ENCODE assay signal across 24 mouse cellular contexts in the genomic region with DNA sequence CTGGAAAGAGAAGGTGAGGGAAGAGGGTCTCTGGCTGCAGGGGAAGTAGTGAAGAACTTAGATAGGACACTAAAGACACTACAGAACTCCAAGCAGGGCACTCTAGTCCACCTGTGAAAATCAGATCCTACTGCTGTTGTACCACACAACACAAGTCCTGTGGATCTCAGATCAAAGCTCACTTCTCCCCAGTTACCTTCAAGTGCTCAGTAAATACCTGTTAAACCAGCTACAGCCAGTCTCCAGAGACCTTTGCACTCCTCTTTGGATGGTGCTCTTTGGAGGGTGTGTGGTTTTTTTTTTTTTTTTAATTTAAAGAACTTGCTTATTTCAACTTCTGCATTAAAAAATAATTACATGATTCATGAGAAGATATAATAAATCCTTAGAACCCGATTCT. TPM values are rescaled to one million over a fixed set of nuclear protein-coding genes. Genes with fewer than 3 reads are reported as not detected.
A peak's percentile ranks its signal among the peaks of the same experiment; 100 is the strongest.
DNase-seq lines count a peak whose midpoint lies in the region; ATAC-seq and TF ChIP-seq lines count a peak whose summit lies in the region.
"Had no signal": no experiment of that assay in that cellular context is flagged by ENCODE, and none has a peak within 500 bp of the region (broad histone marks: within the 10 kb centered on the region; RNA-seq: fewer than 3 reads in every experiment).

No protein-coding gene starts in this region.

- TF ChIP-seq CTCF in kidney, adult 2 months (conservative IDR thresholded peaks at IDR 0.05; ENCODE audit: insufficient read depth, insufficient read length, low read depth, low read length) = no peak

- no peak for ATAC-seq in kidney, embryonic 14.5 days (ENCODE audit: low FRiP score, low TSS enrichment)
- ATAC-seq in intestine, embryonic 16.5 days = peak; percentile 82
- no peak for ATAC-seq in inflammation-experienced regulatory T-cells, adult 6 months
- ATAC-seq: forebrain, embryonic 14.5 days; forebrain, postnatal 0 days; Patski had no signal

- no peaks in the 10 kb centered on the region for H3K27me3 ChIP-seq in kidney, adult 2 months (replicated peaks; ENCODE audit: control insufficient read depth, insufficient read depth, low read length)
- H3K27me3 ChIP-seq in kidney, embryonic 14.5 days (ENCODE audit: control insufficient read depth, insufficient read depth, low read length) = no peaks in the 10 kb centered on the region
- no peaks in the 10 kb centered on the region for H3K27me3 ChIP-seq in intestine, embryonic 16.5 days (replicated peaks; ENCODE audit: control insufficient read depth, insufficient read depth, low read length)
- H3K27me3 ChIP-seq: CH12.LX; embryonic facial prominence, embryonic 15.5 days; hindbrain, embryonic 15.5 days; Patski had no signal

- peak; percentile 43 for DNase-seq in kidney, adult 2 months
- DNase-seq in kidney, postnatal 10 days = peak; percentile 20
- DNase-seq in kidney, postnatal 14 days = no peak
- DNase-seq: adrenal gland, postnatal 10 days; adrenal gland, postnatal 36 days; B cell, adult 2 months; cerebellum, adult 18-20 months; cerebellum, adult 9-10 months; cerebellum, postnatal 14 days; forebrain, postnatal 0 days; gastrocnemius, adult 2 months; gastrocnemius, postnatal 14 days had no signal

- H3K36me3 ChIP-seq in kidney, adult 2 months (ENCODE audit: control insufficient read depth, insufficient read depth, low read length) = no peaks in the 10 kb centered on the region
- H3K36me3 ChIP-seq in kidney, embryonic 14.5 days (ENCODE audit: control insufficient read depth, insufficient read depth, low read length) = no peaks in the 10 kb centered on the region
- H3K36me3 ChIP-seq in intestine, embryonic 16.5 days (ENCODE audit: control insufficient read depth, insufficient read depth, low read length) = no peaks in the 10 kb centered on the region
- H3K36me3 ChIP-seq: embryonic facial prominence, embryonic 12.5 days; embryonic facial prominence, embryonic 15.5 days; G1E; hindbrain, embryonic 12.5 days; hindbrain, embryonic 15.5 days had no signal

- no peak overlapping the region for H3K4me2 ChIP-seq in kidney, embryonic 14.5 days (replicated peaks; ENCODE audit: low read depth, low read length)
- peak overlapping the region; percentile 4; the same call in 1 of the 2 replicates for H3K4me2 ChIP-seq in intestine, embryonic 16.5 days (ENCODE audit: low read depth, low read length)
- H3K4me2 ChIP-seq: embryonic facial prominence, embryonic 12.5 days; embryonic facial prominence, embryonic 15.5 days; heart, embryonic 11.5 days; hindbrain, embryonic 12.5 days; hindbrain, embryonic 15.5 days had no signal

- no peak for TF ChIP-seq POLR2A in kidney, adult 2 months (IDR thresholded peaks at IDR 0.05; ENCODE audit: low read depth, low read length)

- no peaks in the 10 kb centered on the region for H3K4me1 ChIP-seq in kidney, adult 2 months (ENCODE audit: control insufficient read depth, insufficient read depth, low read length)
- H3K4me1 ChIP-seq in kidney, embryonic 14.5 days (ENCODE audit: control insufficient read depth, insufficient read depth, low read length) = 0 out of 2 replicates have a peak, but pooled peaks cover 4% of the 10 kb centered on the region
- peaks cover 2% of the 10 kb centered on the region; the same call in 1 of the 2 replicates for H3K4me1 ChIP-seq in intestine, embryonic 16.5 days (ENCODE audit: control insufficient read depth, insufficient read depth, low read length)
- H3K4me1 ChIP-seq: embryonic facial prominence, embryonic 12.5 days; embryonic facial prominence, embryonic 15.5 days; hindbrain, embryonic 12.5 days; hindbrain, embryonic 15.5 days had no signal

- 74% methylated on average over 1 of the region's 1 CpGs for WGBS in kidney, adult 2 months
- 68% methylated on average over 1 of the region's 1 CpGs for WGBS in kidney, embryonic 14.5 days
- WGBS in intestine, embryonic 16.5 days = 80% methylated on average over 1 of the region's 1 CpGs

- H3K27ac ChIP-seq in kidney, adult 2 months (ENCODE audit: insufficient read depth, low read depth, low read length) = no peak overlapping the region
- H3K27ac ChIP-seq in kidney, embryonic 14.5 days (ENCODE audit: low read depth, low read length) = no peak overlapping the region
- peak overlapping the region; percentile 54; the same call in 1 of the 2 replicates for H3K27ac ChIP-seq in intestine, embryonic 16.5 days (ENCODE audit: low read length)
- H3K27ac ChIP-seq: embryonic facial prominence, embryonic 12.5 days; embryonic facial prominence, embryonic 15.5 days; gastrocnemius, adult 2 months; hindbrain, embryonic 12.5 days; hindbrain, embryonic 15.5 days had no signal

- H3K9ac ChIP-seq in kidney, embryonic 14.5 days (ENCODE audit: low read depth, low read length) = no peak overlapping the region
- H3K9ac ChIP-seq in intestine, embryonic 16.5 days (ENCODE audit: low read depth, low read length) = no peak overlapping the region
- H3K9ac ChIP-seq: embryonic facial prominence, embryonic 12.5 days; embryonic facial prominence, embryonic 15.5 days; forebrain, postnatal 0 days; hindbrain, embryonic 12.5 days; hindbrain, embryonic 15.5 days had no signal

- no peaks in the 10 kb centered on the region for H3K9me3 ChIP-seq in kidney, embryonic 14.5 days (ENCODE audit: control insufficient read depth, low read length)
- H3K9me3 ChIP-seq in intestine, embryonic 16.5 days (ENCODE audit: control insufficient read depth, low read length) = no peaks in the 10 kb centered on the region
- H3K9me3 ChIP-seq: embryonic facial prominence, embryonic 12.5 days; embryonic facial prominence, embryonic 15.5 days; G1E; hindbrain, embryonic 12.5 days; hindbrain, embryonic 15.5 days had no signal

- no peak overlapping the region for H3K4me3 ChIP-seq in kidney, adult 2 months (ENCODE audit: insufficient read depth, low read depth, low read length)
- H3K4me3 ChIP-seq in kidney, embryonic 14.5 days (ENCODE audit: low read length) = no peak overlapping the region
- H3K4me3 ChIP-seq in intestine, embryonic 16.5 days (ENCODE audit: low read length) = no peak overlapping the region
- H3K4me3 ChIP-seq: embryonic facial prominence, embryonic 12.5 days; embryonic facial prominence, embryonic 15.5 days; gastrocnemius, adult 2 months; hindbrain, embryonic 12.5 days; hindbrain, embryonic 15.5 days had no signal

RNA-seq across cellular contexts. Expression of a gene that starts 5.2 kb away (rescaled TPM):
- polyA plus RNA-seq in kidney, adult 2 months (2012; rRNA removed) = 21.4 and 24.0 TPM in 2 replicates
- polyA plus RNA-seq in kidney, embryonic 14.5 days (2014; fragmentation: Nextera tagmentation; extraction: Ambion mirVana) = 31.8 and 70.1 TPM in 2 replicates
- 85.0 and 104 TPM in 2 replicates for polyA plus RNA-seq in intestine, embryonic 16.5 days (2015; fragmentation: Nextera tagmentation; extraction: Ambion mirVana)
- polyA plus RNA-seq in inflammation-experienced regulatory T-cells, adult 6 months (2017; shearing (Covaris generic)) = 100 to 1,000 TPM in 2 of 3 experiments, 10 to 100 TPM in 1; 56.6 to 101 (median 101) TPM
